Mouse (Mus musculus) liver, postnatal 0 days (tissue): ENCODE measurements around the gene Zdhhc19.

ENCODE experiments used
- CTCF ChIP-seq: sonication (generic); IDR thresholded peaks from 2 replicates; pipeline ENCODE4 v1.5.1; 2016; ENCODE audit warnings: antibody characterized with exemption, low read depth
- EP300 ChIP-seq: IDR thresholded peaks from 2 replicates; pipeline ENCODE4 v1.6.1; 2016; ENCODE audit warnings: antibody characterized with exemption, low read depth, mild to moderate bottlenecking

- no peak for TF ChIP-seq CTCF
- TF ChIP-seq EP300 = no peak
Measured at GRCm38 (mm10) chr16:32550084-32550483, 54.0 kb downstream of the Zdhhc19 start.
